Mouse (Mus musculus) lung, adult 2 months (tissue): ENCODE data around the gene Bcl2. TPM values are rescaled to one million over a fixed set of nuclear protein-coding genes. Genes with fewer than 3 reads are reported as not detected.

Experiments used
- DNase-seq: peaks from one replicate; pipeline ENCODE4 v3.0.0; 2022
- H3K4me1 ChIP-seq: fragments of 200-500 bp; 2 replicates; pipeline ENCODE4 v1.6.1; 2011; ENCODE audit warnings: low read length; ENCODE audit not compliant: control insufficient read depth, insufficient read depth
- H3K4me3 ChIP-seq: fragments of 200-500 bp; replicated peaks from 2 replicates; pipeline ENCODE3; 2011; ENCODE audit warnings: low read depth, mild to moderate bottlenecking, control low read depth, low read length; ENCODE audit errors: extremely low read depth
- CTCF ChIP-seq: fragments of 200-500 bp; IDR thresholded peaks from 2 replicates; pipeline ENCODE4 v1.5.1; 2011; ENCODE audit warnings: mild to moderate bottlenecking, low read length, control low read depth; ENCODE audit not compliant: insufficient read depth
- POLR2A ChIP-seq: fragments of 200-500 bp; IDR thresholded peaks from 2 replicates; pipeline ENCODE4 v1.6.1; 2011; ENCODE audit warnings: low read depth, mild to moderate bottlenecking, control low read depth, low read length, borderline replicate concordance; ENCODE audit errors: extremely low read depth
- WGBS: fragments of 180-500 bp; shearing (Covaris S2); methylation state at CpG from one replicate; pipeline ENCODE4 v1.1.7; 2018; 5-methylcytosine and 5-hydroxymethylcytosine counted together
- polyA plus RNA-seq: library from polyadenylated mRNA; depleted of rRNA; stranded (reverse); fragments of >200 nt; gene quantifications from 2 replicates; pipeline ENCODE4 v1.2.3, GENCODE M21; 2012

The Bcl2 gene
- polyA plus RNA-seq, 1 experiment = 3.8 TPM

- TF ChIP-seq POLR2A = no peak
- TF ChIP-seq CTCF = no peak
- DNase-seq = no peak
- WGBS = 93% methylated on average over 4 of the region's 4 CpGs
- peaks cover 2% of the 10 kb centered on the region; the same call in 1 of the 2 replicates for H3K4me1 ChIP-seq
- no peak overlapping the region for H3K4me3 ChIP-seq
These were observed 129.8 kb downstream of the Bcl2 start for GRCm38 (mm10) chr1:106584273-106584672.

- Histone ChIP-seq H3K4me1 (peaks cover 2% of the 10 kb centered on the region; the same call in 1 of the 2 replicates), H3K4me3 (no peak overlapping the region)
- DNase-seq = peak; percentile 15
- TF ChIP-seq CTCF = no peak
- TF ChIP-seq POLR2A = no peak
- WGBS = 55% methylated on average over 14 of the region's 14 CpGs
These were observed 130.5 kb downstream of the Bcl2 start for GRCm38 (mm10) chr1:106583245-106584241.

- Histone ChIP-seq H3K4me3 (no peak overlapping the region), H3K4me1 (peaks cover 2% of the 10 kb centered on the region; the same call in 1 of the 2 replicates)
- no peak for DNase-seq
- 81% methylated on average over 3 of the region's 3 CpGs for WGBS
- TF ChIP-seq CTCF (no peak), POLR2A (no peak)
These were observed 131.3 kb downstream of the Bcl2 start for GRCm38 (mm10) chr1:106582810-106583209.

GRCm38 (mm10) chr1:106581812-106582211, 132.3 kb downstream of the Bcl2 start:
- Histone ChIP-seq H3K4me3 (no peak overlapping the region), H3K4me1 (peaks cover 2% of the 10 kb centered on the region; the same call in 1 of the 2 replicates)
- DNase-seq = no peak
- 50% methylated on average over 2 of the region's 2 CpGs for WGBS
- TF ChIP-seq POLR2A (no peak), CTCF (no peak)

GRCm38 (mm10) chr1:106579768-106580167, 134.3 kb downstream of the Bcl2 start:
- TF ChIP-seq POLR2A (no peak), CTCF (no peak)
- no peak for DNase-seq
- Histone ChIP-seq H3K4me1 (peaks cover 2% of the 10 kb centered on the region; the same call in 1 of the 2 replicates), H3K4me3 (no peak overlapping the region)
- WGBS = 84% methylated on average over 1 of the region's 1 CpGs

GRCm38 (mm10) chr1:106572506-106572905, 141.6 kb downstream of the Bcl2 start:
- TF ChIP-seq POLR2A (no peak), CTCF (no peak)
- DNase-seq = no peak
- Histone ChIP-seq H3K4me3 (no peak overlapping the region), H3K4me1 (peaks cover 3% of the 10 kb centered on the region; the same call in 1 of the 2 replicates)
- 94% methylated on average over 2 of the region's 2 CpGs for WGBS

- Histone ChIP-seq H3K4me1 (peaks cover 3% of the 10 kb centered on the region; the same call in 1 of the 2 replicates), H3K4me3 (no peak overlapping the region)
- no peak for TF ChIP-seq POLR2A
- no peak for TF ChIP-seq CTCF
- no peak for DNase-seq
- 72% methylated on average over 1 of the region's 1 CpGs for WGBS
These were observed 143.2 kb downstream of the Bcl2 start for GRCm38 (mm10) chr1:106570870-106571269.

GRCm38 (mm10) chr1:106570366-106570765, 143.7 kb downstream of the Bcl2 start:
- 42% methylated on average over 6 of the region's 6 CpGs for WGBS
- Histone ChIP-seq H3K4me1 (peaks cover 3% of the 10 kb centered on the region; the same call in 1 of the 2 replicates), H3K4me3 (no peak overlapping the region)
- no peak for DNase-seq
- TF ChIP-seq CTCF (no peak), POLR2A (no peak)

GRCm38 (mm10) chr1:106569674-106570073, 144.4 kb downstream of the Bcl2 start:
- TF ChIP-seq POLR2A = no peak

More at GRCm38 (mm10) chr1:106569674-106570073, 144.4 kb downstream of the Bcl2 start:
- H3K4me3 ChIP-seq = no peak overlapping the region
- H3K4me1 ChIP-seq = peaks cover 3% of the 10 kb centered on the region; the same call in 1 of the 2 replicates
- no peak for DNase-seq
- 69% methylated on average over 6 of the region's 6 CpGs for WGBS
